Mouse (Mus musculus) effector memory CD4-positive, alpha-beta T cell, adult 7 months (primary cell): ENCODE data around the gene Mavs. TPM values are rescaled to one million over a fixed set of nuclear protein-coding genes. Genes with fewer than 3 reads are reported as not detected.

ENCODE experiments used
- polyA plus RNA-seq: library from polyadenylated mRNA; unstranded; fragments of 100-300 nt; shearing (Covaris generic); gene quantifications from one replicate; pipeline ENCODE4 v1.2.1, GENCODE M21; 2017

Gene Mavs
- 9.9 TPM for polyA plus RNA-seq

DNA sequence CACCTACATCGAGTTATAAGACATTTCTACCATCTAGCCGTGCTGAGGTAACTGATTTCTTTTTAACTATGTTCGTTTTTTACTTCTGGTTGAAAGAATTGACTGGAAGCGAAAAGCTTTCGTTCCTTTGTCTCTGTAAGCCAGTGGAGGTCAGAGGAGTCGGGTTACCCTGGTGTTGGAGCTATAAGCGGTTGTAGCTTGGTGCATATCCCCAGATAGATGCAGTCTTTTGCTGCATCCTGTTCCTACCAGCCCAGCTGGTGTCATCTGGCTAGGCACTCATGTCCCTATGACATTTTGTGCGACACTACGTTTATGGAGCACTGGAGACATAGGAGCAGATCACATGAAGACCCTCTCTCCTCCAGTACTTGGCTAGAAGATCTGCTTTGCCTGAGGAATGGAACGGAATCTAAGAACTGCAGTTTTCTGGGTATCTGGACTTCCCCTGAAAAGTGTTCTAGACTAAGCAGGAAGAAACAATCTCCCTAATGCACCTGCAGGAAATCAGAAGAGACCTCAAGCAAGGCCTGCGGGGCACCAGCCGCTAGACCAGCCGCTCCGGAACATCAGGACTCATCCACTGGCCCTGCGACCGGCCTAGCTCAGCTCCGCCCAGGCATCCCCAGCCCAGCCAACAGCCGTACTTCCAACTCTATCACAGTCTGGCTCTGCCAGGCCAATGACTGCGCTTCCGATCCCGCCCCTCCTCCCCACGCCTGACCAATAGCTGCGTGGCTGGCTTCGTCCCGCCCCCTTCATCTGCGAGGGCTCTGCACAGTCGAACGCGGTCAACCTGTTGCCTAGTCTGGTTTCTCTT is at the start of gene Mavs:
Gene Mavs, plus strand, starts transcription at position 757 of the 820 bp plus-strand sequence.

GRCm38 (mm10) chr2:131186771-131187601 is 46.9 kb upstream of the Mavs start, which contains the start of the genes Cdc25b and Spef1:
TSS of gene Cdc25b (plus strand) at chr2:131186949.
TSS of gene Spef1 (minus strand) at chr2:131187282.

DNA sequence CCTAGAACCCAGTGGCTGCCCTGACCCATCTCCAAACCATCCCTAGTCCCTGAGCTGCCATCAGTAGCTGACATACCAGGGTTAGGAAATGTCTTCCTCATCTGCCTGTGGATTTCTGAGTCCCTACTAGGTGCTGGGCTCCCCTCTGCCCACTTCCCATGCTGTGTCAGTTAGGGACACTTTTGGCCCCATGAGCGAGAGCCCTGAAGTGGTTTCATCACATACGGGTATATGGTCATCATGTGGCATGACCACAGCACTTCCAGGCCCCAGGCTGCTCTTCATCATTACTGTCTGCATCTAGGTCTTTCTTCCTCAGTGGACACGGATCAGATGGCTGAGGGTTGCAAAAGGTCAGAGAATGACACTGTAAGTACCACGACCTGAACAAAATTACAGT is 27.1 kb upstream of the Mavs start, which contains the start of gene Ap5s1:
Gene Ap5s1, plus strand, starts transcription at position 301 of the 400 bp plus-strand sequence.

GRCm38 (mm10) chr2:131262213-131262672 is 28.4 kb downstream of the Mavs start, which contains the start of gene Pank2:
TSS of gene Pank2 (plus strand) at chr2:131262495.

Other genes starting within 250 kb of the Mavs start
- gene Gfra4, start 191.0 kb upstream of the Mavs start, polyA plus RNA-seq = not detected
- not detected for gene Adam33, start 170.2 kb upstream of the Mavs start, polyA plus RNA-seq
- gene Siglec1, start 147.3 kb upstream of the Mavs start, polyA plus RNA-seq = 0.33 TPM
- 0.39 TPM for gene Hspa12b, start 106.8 kb upstream of the Mavs start, polyA plus RNA-seq
- not detected for gene Gm11037, start 100.6 kb upstream of the Mavs start, polyA plus RNA-seq
- 37.9 TPM for gene 1700037H04Rik, start 74.0 kb upstream of the Mavs start, polyA plus RNA-seq
- gene Cenpb, start 54.0 kb upstream of the Mavs start, polyA plus RNA-seq = 11.1 TPM
- gene Cdc25b, start 47.1 kb upstream of the Mavs start, polyA plus RNA-seq = 65.8 TPM
- gene Spef1, start 46.8 kb upstream of the Mavs start, polyA plus RNA-seq = 0.34 TPM
- 10.6 TPM for gene Ap5s1, start 27.0 kb upstream of the Mavs start, polyA plus RNA-seq
- gene Pank2, start 28.4 kb downstream of the Mavs start, polyA plus RNA-seq = 104 TPM
- gene Rnf24, start 118.8 kb downstream of the Mavs start, polyA plus RNA-seq = 3.9 TPM